Mouse (Mus musculus): ENCODE measurements around the gene 1700056E22Rik.

- TF ChIP-seq CTCF (IDR thresholded peaks at IDR 0.05; ENCODE audit: low read depth) (no peak), EP300 (IDR thresholded peaks at IDR 0.05; ENCODE audit: low read depth) (no peak)
Observed at GRCm38 (mm10) chr1:184079304-184079703, 45.2 kb upstream of the 1700056E22Rik start.
